Mouse (Mus musculus): ENCODE data around the gene Ttc37. TPM values are rescaled to one million over a fixed set of nuclear protein-coding genes. Genes with fewer than 3 reads are reported as not detected.
A peak's percentile ranks its signal among the peaks of the same experiment; 100 is the strongest.

Gene Ttc37
- total and polyA plus RNA-seq, 2 experiments from 2014 or later: 6.2 to 11.3 TPM

DNA sequence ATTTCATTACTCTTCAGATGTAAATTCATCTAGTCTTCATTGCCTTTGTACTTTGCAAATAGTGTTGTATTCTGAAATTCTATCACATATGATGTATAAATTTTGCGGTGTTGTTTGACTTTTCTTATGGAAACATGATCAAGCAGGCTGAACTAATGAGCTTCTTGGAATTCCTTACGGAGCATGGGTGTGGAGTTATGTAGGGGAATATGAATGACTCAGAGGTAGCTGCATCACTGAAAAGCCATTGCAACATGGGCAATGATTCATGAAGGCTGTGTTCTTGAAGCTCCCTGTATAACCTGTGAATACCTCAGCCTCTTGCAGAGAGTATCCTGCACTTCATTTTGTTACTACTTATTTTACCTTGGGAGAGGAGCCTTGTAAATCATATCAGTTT is 3.5 kb downstream of the Ttc37 start:
- H3K9me3 ChIP-seq (ENCODE audit: low read length): no peaks in the 10 kb centered on the region
- H3K9ac ChIP-seq (replicated peaks; ENCODE audit: low read length): no peak overlapping the region
- DNase-seq (ENCODE audit: low spot score) (no peak), ATAC-seq (no peak)
- H3K27ac ChIP-seq: no peak overlapping the region
- no peaks in the 10 kb centered on the region for H3K36me3 ChIP-seq (ENCODE audit: insufficient read depth, low read length)
- H3K4me3 ChIP-seq (ENCODE audit: low read length): no peak overlapping the region
- H3K27me3 ChIP-seq (ENCODE audit: insufficient read depth, low read length): no peaks in the 10 kb centered on the region
- H3K4me1 ChIP-seq (ENCODE audit: insufficient read depth, low read length): peaks cover 4% of the 10 kb centered on the region; the same call in 1 of the 2 replicates
- TF ChIP-seq CTCF (IDR thresholded peaks at IDR 0.05; ENCODE audit: low read depth): no peak
- 95% methylated on average over 2 of the region's 2 CpGs for WGBS
- no peak overlapping the region for H3K4me2 ChIP-seq (ENCODE audit: low read depth, low read length)

DNA sequence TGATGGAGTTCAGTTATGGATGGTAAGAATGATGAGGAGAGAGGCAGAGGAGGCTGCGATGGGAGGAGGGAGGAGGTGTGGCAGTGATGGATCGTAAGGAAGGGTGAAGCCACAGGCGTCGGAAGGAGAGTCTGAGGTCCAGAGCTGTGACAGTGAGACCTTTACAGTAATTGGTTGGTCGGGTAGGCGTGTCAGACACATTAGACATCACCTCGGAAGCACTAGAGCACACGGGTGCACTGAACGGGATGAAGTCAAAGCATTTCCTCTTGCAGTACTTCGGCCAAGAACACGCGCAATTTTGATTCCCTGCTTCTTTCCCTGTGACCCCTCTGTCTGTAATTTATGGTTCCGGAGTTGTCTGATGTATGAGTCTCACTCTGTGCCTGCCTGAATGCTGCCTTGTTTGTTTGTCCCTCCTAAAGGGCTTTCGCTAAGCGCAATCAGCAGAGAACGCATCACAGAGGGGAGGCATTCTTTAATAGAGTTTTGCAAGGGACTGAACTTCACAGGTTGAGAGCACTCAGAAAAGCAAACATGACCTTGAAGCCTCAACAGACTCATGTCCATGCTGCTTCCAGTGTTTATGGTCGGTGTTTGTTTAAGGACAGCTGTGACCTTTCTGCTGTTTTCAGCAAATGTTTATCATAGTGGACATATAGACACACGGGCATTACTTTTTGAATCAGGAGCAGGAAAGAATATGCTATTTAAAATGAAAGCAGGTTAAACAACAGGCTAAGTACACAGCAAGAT is 10.7 kb downstream of the Ttc37 start:
- WGBS: 93% methylated on average over 18 of the region's 18 CpGs
- Histone ChIP-seq H3K36me3 (ENCODE audit: insufficient read depth, low read length) (peaks cover 6% of the 10 kb centered on the region; the same call in 1 of the 2 replicates), H3K4me1 (ENCODE audit: insufficient read depth, low read length) (no peaks in the 10 kb centered on the region), H3K4me3 (ENCODE audit: low read length) (no peak overlapping the region), H3K27ac (no peak overlapping the region), H3K27me3 (ENCODE audit: insufficient read depth, low read length) (no peaks in the 10 kb centered on the region), H3K9ac (replicated peaks; ENCODE audit: low read length) (no peak overlapping the region), H3K4me2 (ENCODE audit: low read depth, low read length) (no peak overlapping the region), H3K9me3 (ENCODE audit: low read length) (no peaks in the 10 kb centered on the region)
- no peak for DNase-seq (ENCODE audit: low spot score)
- TF ChIP-seq CTCF (IDR thresholded peaks at IDR 0.05; ENCODE audit: low read depth): no peak
- no peak for ATAC-seq

DNA sequence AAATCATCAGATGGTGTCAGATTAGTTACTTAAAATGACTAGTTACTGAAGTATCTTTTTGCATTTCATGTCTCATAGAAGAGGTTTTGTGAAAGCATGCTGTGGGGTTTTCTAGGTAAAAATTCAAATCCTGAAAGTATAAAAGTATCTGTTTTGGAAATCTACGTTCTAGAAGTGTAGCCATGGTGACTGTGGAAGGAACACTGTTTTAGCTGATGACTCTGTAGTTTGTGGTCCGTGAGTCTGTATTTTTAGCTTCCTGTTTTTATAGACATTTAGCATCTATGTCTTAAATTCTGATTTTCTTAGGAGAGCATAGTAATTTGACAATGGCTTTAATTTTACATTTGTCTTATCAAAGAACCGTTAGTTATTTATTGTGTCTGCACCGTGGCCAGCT is 30.3 kb downstream of the Ttc37 start:
- Histone ChIP-seq H3K27ac (no peak overlapping the region), H3K9ac (replicated peaks; ENCODE audit: low read length) (no peak overlapping the region), H3K4me1 (ENCODE audit: insufficient read depth, low read length) (no peaks in the 10 kb centered on the region), H3K36me3 (ENCODE audit: insufficient read depth, low read length) (peaks cover 43% of the 10 kb centered on the region), H3K9me3 (ENCODE audit: low read length) (no peaks in the 10 kb centered on the region), H3K4me3 (ENCODE audit: low read length) (no peak overlapping the region), H3K4me2 (ENCODE audit: low read depth, low read length) (no peak overlapping the region), H3K27me3 (ENCODE audit: insufficient read depth, low read length) (no peaks in the 10 kb centered on the region)
- no peak for ATAC-seq
- 93% methylated on average over 4 of the region's 4 CpGs for WGBS
- no peak for TF ChIP-seq CTCF (IDR thresholded peaks at IDR 0.05; ENCODE audit: low read depth)
- DNase-seq (ENCODE audit: low spot score): no peak

DNA sequence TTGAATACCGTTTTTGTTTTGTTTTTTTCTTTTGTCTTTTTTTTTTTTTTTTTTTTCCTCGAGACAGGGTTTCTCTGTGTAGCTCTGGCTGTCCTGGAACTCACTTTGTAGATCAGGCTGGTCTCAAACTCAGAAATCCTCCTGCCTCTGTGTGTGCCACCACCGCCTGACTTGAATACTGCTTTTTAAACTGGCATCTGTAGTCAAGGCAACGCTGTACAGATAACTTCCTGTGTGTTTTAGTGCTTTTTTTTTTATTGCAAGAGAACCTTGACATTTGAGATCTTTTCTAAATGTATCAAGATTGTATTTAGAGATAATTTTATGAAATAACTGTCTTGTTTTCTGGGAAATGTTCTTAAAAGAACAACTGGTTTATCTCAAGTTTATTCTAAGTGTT is 33.9 kb downstream of the Ttc37 start:
- Histone ChIP-seq H3K4me2 (ENCODE audit: low read depth, low read length) (no peak overlapping the region), H3K9ac (replicated peaks; ENCODE audit: low read length) (no peak overlapping the region), H3K4me3 (ENCODE audit: low read length) (no peak overlapping the region), H3K27ac (no peak overlapping the region), H3K36me3 (ENCODE audit: insufficient read depth, low read length) (peaks cover 36% of the 10 kb centered on the region), H3K27me3 (ENCODE audit: insufficient read depth, low read length) (no peaks in the 10 kb centered on the region), H3K9me3 (ENCODE audit: low read length) (no peaks in the 10 kb centered on the region), H3K4me1 (ENCODE audit: insufficient read depth, low read length) (no peaks in the 10 kb centered on the region)
- ATAC-seq (no peak), DNase-seq (ENCODE audit: low spot score) (no peak)
- no peak for TF ChIP-seq CTCF (IDR thresholded peaks at IDR 0.05; ENCODE audit: low read depth)
- WGBS: 90% methylated on average over 4 of the region's 4 CpGs

DNA sequence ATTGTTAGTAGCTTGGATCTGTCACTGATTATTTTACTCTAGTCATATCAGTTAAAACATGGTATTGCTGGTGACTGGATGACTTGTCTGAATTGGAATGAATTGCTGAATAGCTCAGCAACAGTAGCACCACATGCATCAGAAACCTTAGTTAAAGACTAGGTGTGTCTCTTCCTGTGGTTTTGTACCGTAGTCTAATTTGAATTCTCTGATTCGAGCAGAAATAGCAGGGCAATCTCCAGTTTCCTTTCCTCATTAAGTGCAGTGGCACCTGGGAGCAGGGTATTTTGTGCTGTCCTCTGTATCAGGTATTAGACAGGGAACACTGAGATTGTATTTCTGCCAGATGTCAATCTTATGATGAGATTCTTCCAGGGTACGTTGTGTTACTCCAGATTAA is 40.3 kb downstream of the Ttc37 start:
- Histone ChIP-seq H3K9me3 (ENCODE audit: low read length) (no peaks in the 10 kb centered on the region), H3K36me3 (ENCODE audit: insufficient read depth, low read length) (peaks cover 14% of the 10 kb centered on the region), H3K4me3 (ENCODE audit: low read length) (no peak overlapping the region), H3K27me3 (ENCODE audit: insufficient read depth, low read length) (no peaks in the 10 kb centered on the region), H3K4me1 (ENCODE audit: insufficient read depth, low read length) (no peaks in the 10 kb centered on the region), H3K9ac (replicated peaks; ENCODE audit: low read length) (no peak overlapping the region), H3K4me2 (ENCODE audit: low read depth, low read length) (no peak overlapping the region), H3K27ac (no peak overlapping the region)
- WGBS: 88% methylated on average over 3 of the region's 3 CpGs
- no peak for TF ChIP-seq CTCF (IDR thresholded peaks at IDR 0.05; ENCODE audit: low read depth)
- DNase-seq (ENCODE audit: low spot score) (no peak), ATAC-seq (no peak)

DNA sequence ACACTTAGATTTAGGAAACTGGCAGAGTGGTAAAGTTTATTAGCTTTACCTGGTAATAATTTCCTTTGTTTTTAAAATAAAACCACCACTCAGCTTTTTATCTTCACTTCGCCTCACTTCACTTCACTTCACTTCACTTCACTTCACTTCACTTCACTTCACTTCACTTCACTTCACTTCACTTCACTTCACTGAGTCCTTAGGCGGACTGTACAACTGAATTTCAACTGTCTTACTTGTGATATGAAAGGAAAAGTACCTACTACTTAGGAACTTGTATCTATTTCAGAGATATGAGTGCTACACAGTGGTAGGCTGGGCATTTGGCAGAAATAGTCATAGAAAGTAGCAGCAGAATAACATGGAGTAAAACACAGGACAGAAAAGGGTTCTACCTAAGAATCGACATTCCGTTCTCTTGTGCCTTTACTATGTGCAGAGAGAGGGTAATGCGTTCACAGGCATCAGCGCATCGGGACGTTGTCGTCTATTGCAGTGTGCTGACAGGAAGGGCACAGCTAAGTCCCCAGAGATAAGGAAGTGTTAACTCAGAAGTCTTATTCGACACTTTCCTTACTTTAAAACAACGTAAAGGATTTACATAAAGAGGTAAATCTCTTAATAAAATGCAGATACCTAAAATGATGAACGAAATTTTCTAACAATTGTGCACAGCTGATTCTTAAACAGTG is 42.7 kb downstream of the Ttc37 start:
- Histone ChIP-seq H3K27me3 (ENCODE audit: insufficient read depth, low read length) (no peaks in the 10 kb centered on the region), H3K27ac (no peak overlapping the region), H3K9ac (replicated peaks; ENCODE audit: low read length) (no peak overlapping the region), H3K4me1 (ENCODE audit: insufficient read depth, low read length) (no peaks in the 10 kb centered on the region), H3K4me3 (ENCODE audit: low read length) (no peak overlapping the region), H3K9me3 (ENCODE audit: low read length) (no peaks in the 10 kb centered on the region), H3K4me2 (ENCODE audit: low read depth, low read length) (no peak overlapping the region), H3K36me3 (ENCODE audit: insufficient read depth, low read length) (peaks cover 6% of the 10 kb centered on the region)
- 82% methylated on average over 12 of the region's 12 CpGs for WGBS
- DNase-seq (ENCODE audit: low spot score): no peak
- no peak for TF ChIP-seq CTCF (IDR thresholded peaks at IDR 0.05; ENCODE audit: low read depth)
- no peak for ATAC-seq

DNA sequence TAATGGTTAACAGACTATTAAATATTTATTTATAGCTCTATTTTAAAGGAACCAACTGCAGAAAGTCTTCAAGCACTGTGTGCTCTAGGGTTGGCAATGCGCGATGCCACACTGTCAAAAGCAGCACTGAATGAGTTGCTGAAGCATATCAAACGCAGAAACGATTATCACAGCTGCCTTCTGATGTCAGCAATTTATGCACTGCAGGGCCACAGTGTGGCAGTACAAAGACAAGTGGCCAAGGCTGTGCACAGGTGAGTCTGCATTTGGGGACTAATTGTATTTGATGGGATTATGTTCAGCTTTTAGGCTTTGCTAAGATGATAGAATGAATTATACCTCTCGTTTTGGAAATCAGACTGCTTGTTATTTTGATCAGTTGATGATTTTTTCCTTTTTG is 51.9 kb downstream of the Ttc37 start:
- no peaks in the 10 kb centered on the region for H3K4me1 ChIP-seq (ENCODE audit: insufficient read depth, low read length)
- DNase-seq (ENCODE audit: low spot score) (peak; percentile 47), ATAC-seq (peak; percentile 72)
- no peaks in the 10 kb centered on the region for H3K27me3 ChIP-seq (ENCODE audit: insufficient read depth, low read length)
- peaks cover 11% of the 10 kb centered on the region for H3K36me3 ChIP-seq (ENCODE audit: insufficient read depth, low read length)
- WGBS: 72% methylated on average over 5 of the region's 5 CpGs
- no peak overlapping the region for H3K4me2 ChIP-seq (ENCODE audit: low read depth, low read length)
- no peak overlapping the region for H3K4me3 ChIP-seq (ENCODE audit: low read length)
- H3K9me3 ChIP-seq (ENCODE audit: low read length): no peaks in the 10 kb centered on the region
- no peak overlapping the region for H3K9ac ChIP-seq (replicated peaks; ENCODE audit: low read length)
- TF ChIP-seq CTCF (IDR thresholded peaks at IDR 0.05; ENCODE audit: low read depth): peak; percentile 64
- H3K27ac ChIP-seq: no peak overlapping the region

Data from hindbrain, postnatal 0 days (tissue).